ENCODE assay signal across 8 mouse cellular contexts in genomic region chr3:20366558-20367522, GRCm38 (mm10). TPM values are rescaled to one million over a fixed set of nuclear protein-coding genes. Genes with fewer than 3 reads are reported as not detected.
DNase-seq lines count a peak whose midpoint lies in the region; ATAC-seq and TF ChIP-seq lines count a peak whose summit lies in the region.
"Had no signal": no experiment of that assay in that cellular context is flagged by ENCODE, and none has a peak within 500 bp of the region (broad histone marks: within the 10 kb centered on the region; RNA-seq: fewer than 3 reads in every experiment).

Gene Agtr1b (minus strand): TSS chr3:20367177.

- peak; percentile 92 for ATAC-seq in forebrain, embryonic 14.5 days

- TF ChIP-seq CTCF in thymus, adult 2 months (IDR thresholded peaks at IDR 0.05; ENCODE audit: borderline replicate concordance, control insufficient read depth, extremely low read depth, insufficient read depth, low read length, poor library complexity), result no peak

- H3K27ac ChIP-seq in forebrain, embryonic 14.5 days (ENCODE audit: low read depth, low read length), result no peak within 1 kb of the TSS
- H3K27ac ChIP-seq in limb, embryonic 10.5 days, result no peak within 1 kb of the TSS
- H3K27ac ChIP-seq in thymus, adult 2 months (ENCODE audit: control insufficient read depth, insufficient read depth, low read length), result no peak within 1 kb of the TSS
- H3K27ac ChIP-seq: left cerebral cortex, adult 2 months had no signal

- H3K9me3 ChIP-seq in forebrain, embryonic 14.5 days (replicated peaks; ENCODE audit: control insufficient read depth, low read length), result no peaks in the 10 kb centered on the region
- H3K9me3 ChIP-seq in limb, embryonic 10.5 days (replicated peaks), result no peaks in the 10 kb centered on the region

- H3K4me3 ChIP-seq in forebrain, embryonic 14.5 days (ENCODE audit: low read depth, low read length), result peak within 1 kb of the TSS; percentile 8; the same call in 1 of the 2 replicates
- H3K4me3 ChIP-seq in limb, embryonic 10.5 days, result peak within 1 kb of the TSS; percentile 41
- no peak within 1 kb of the TSS for H3K4me3 ChIP-seq in thymus, adult 2 months (ENCODE audit: control insufficient read depth, insufficient read depth, low read length)
- H3K4me3 ChIP-seq: left cerebral cortex, adult 2 months had no signal

- TF ChIP-seq POLR2A in thymus, adult 2 months (IDR thresholded peaks at IDR 0.05; ENCODE audit: control insufficient read depth, extremely low read depth, insufficient read depth, low read length, poor library complexity), result no peak

- peak within 1 kb of the TSS; percentile 41 for H3K4me2 ChIP-seq in forebrain, embryonic 14.5 days (ENCODE audit: low read length)

- DNase-seq in layer of hippocampus, postnatal 10 days (ENCODE audit: low spot score in 2 of 2), result peak; percentile 8 to 17
- DNase-seq in layer of hippocampus, adult 9-10 months (ENCODE audit: low spot score), result no peak
- peak; percentile 32 for DNase-seq in brain, adult 2 months (ENCODE audit: low read depth, low spot score)
- peak; percentile 52 for DNase-seq in forebrain, embryonic 14.5 days (ENCODE audit: low spot score)
- peak; percentile 33 for DNase-seq in limb, embryonic 10.5 days (ENCODE audit: low spot score)
- peak; percentile 51 for DNase-seq in retina, embryonic 14.5 days (ENCODE audit: low spot score)
- no peak for DNase-seq in thymus, adult 2 months

- H3K9ac ChIP-seq in forebrain, embryonic 14.5 days (ENCODE audit: low read length), result peak within 1 kb of the TSS; percentile 51; the same call in 1 of the 2 replicates

- no peaks in the 10 kb centered on the region for H3K36me3 ChIP-seq in forebrain, embryonic 14.5 days (ENCODE audit: control insufficient read depth, insufficient read depth, low read length)
- H3K36me3 ChIP-seq in limb, embryonic 10.5 days, result no peaks in the 10 kb centered on the region
- H3K36me3 ChIP-seq in thymus, adult 2 months (ENCODE audit: control insufficient read depth, insufficient read depth, low read length), result no peaks in the 10 kb centered on the region

- no peaks in the 10 kb centered on the region for H3K27me3 ChIP-seq in forebrain, embryonic 14.5 days (replicated peaks; ENCODE audit: control insufficient read depth, insufficient read depth, low read length)
- H3K27me3 ChIP-seq in limb, embryonic 10.5 days (ENCODE audit: low read depth, poor library complexity, severe bottlenecking), result no peaks in the 10 kb centered on the region
- H3K27me3 ChIP-seq in thymus, adult 2 months (ENCODE audit: control insufficient read depth, insufficient read depth, low read length), result no peaks in the 10 kb centered on the region

- no peaks in the 10 kb centered on the region for H3K4me1 ChIP-seq in forebrain, embryonic 14.5 days (ENCODE audit: control insufficient read depth, insufficient read depth, low read length)
- H3K4me1 ChIP-seq in limb, embryonic 10.5 days, result peaks cover 4% of the 10 kb centered on the region; the same call in 1 of the 2 replicates
- no peaks in the 10 kb centered on the region for H3K4me1 ChIP-seq in thymus, adult 2 months (replicated peaks; ENCODE audit: control insufficient read depth, insufficient read depth, low read length)

- WGBS in forebrain, embryonic 14.5 days, result 9% methylated on average over 19 of the region's 19 CpGs
- 10% methylated on average over 19 of the region's 19 CpGs for WGBS in limb, embryonic 10.5 days
- 42% methylated on average over 19 of the region's 19 CpGs for WGBS in thymus, adult 2 months

RNA-seq across cellular contexts. Expression of gene Agtr1b, which starts in this region (rescaled TPM):
- total RNA-seq in layer of hippocampus, postnatal 10 days (2021), result under 1 TPM in 1 of 2 experiments, not detected in 1; 0.21 TPM
- polyA plus RNA-seq in forebrain, embryonic 14.5 days (2014; fragmentation: Nextera tagmentation; extraction: Ambion mirVana), result 0.26 TPM in 1 of 2 replicates, not detected in the other
- not detected in 2 replicates for polyA plus RNA-seq in limb, embryonic 10.5 days (2016; fragmentation: Nextera tagmentation; extraction: Ambion mirVana)
- not detected in 2 replicates for polyA plus RNA-seq in thymus, adult 2 months (2012; rRNA removed)

Comparison
In these comparisons a context has a peak if more than half of its experiments do, and no peak if none do; other contexts are left out.
1. Peak in DNase-seq in layer of hippocampus, postnatal 10 days; RNA of the gene not detected or under 1 TPM.
2. Peak in DNase-seq, ATAC-seq, H3K4me3 ChIP-seq, H3K9ac ChIP-seq and H3K4me2 ChIP-seq in forebrain, embryonic 14.5 days; RNA of the gene not detected or under 1 TPM.
3. Peak in DNase-seq and H3K4me3 ChIP-seq in limb, embryonic 10.5 days; RNA of the gene not detected or under 1 TPM.
4. DNase-seq: peak in brain, adult 2 months (single experiment) and retina, embryonic 14.5 days (single experiment); none in layer of hippocampus, adult 9-10 months (single experiment) and thymus, adult 2 months (single experiment).